Mouse (Mus musculus): ENCODE data around the gene Blcap.

GRCm38 (mm10) chr2:157563031-157563430 is 8.0 kb downstream of the Blcap start:
- TF ChIP-seq CTCF (IDR thresholded peaks at IDR 0.05; ENCODE audit: insufficient read depth, low read length) (no peak), POLR2A (IDR thresholded peaks at IDR 0.05; ENCODE audit: borderline replicate concordance, extremely low read depth, low read depth, low read length) (no peak)
